8 mouse cellular contexts compared by ENCODE assay signal in the genomic region with DNA sequence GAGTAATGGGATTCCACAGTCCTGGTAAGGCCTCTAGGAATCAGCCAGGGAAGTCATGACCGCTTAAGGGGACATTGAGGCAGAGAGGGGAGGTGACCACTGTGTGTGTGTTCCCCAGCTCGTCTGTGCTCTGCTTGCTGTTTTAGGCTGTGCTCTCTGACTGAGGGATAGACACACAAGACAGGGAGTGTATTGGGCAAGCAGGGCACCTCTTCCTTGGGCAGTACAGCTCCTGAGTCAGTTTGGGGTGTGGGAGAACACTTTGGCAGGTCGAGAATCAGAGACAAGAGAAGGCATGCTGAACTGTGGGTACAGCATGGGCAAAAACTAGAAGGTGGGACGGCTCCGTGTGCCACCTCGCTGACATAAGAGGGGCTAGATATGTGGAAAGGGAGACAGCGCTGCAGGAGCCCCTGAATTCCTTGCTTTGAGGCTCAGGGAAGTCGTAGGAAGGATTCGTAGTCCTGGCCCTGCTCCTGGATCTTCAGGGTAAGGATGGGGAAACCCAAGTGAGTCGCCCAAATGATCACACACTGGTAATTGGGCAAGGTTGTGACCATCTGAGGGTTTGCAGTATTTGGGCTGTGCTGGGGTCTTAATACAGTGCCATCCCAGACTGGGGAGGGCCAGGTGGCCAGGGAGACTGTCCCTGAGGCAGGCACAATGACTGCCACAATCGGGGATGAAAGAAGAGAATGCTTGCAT. TPM values are rescaled to one million over a fixed set of nuclear protein-coding genes. Genes with fewer than 3 reads are reported as not detected.
A peak's percentile ranks its signal among the peaks of the same experiment; 100 is the strongest.
DNase-seq lines count a peak whose midpoint lies in the region; ATAC-seq and TF ChIP-seq lines count a peak whose summit lies in the region.

No protein-coding gene starts in this region.

- DNase-seq in kidney, adult 2 months, result no peak
- DNase-seq in kidney, adult 11 months, result no peak
- no peak for DNase-seq in hindbrain, embryonic 10.5 days (ENCODE audit: low spot score)
- DNase-seq in embryo, embryonic 10.5 days (ENCODE audit: low spot score), result no peak
- no peak for DNase-seq in urinary bladder, adult 18-20 months (ENCODE audit: low spot score in 2 of 2)

- peak overlapping the region; percentile 81 for H3K27ac ChIP-seq in kidney, adult 2 months (ENCODE audit: insufficient read depth, low read depth, low read length)
- no peak overlapping the region for H3K27ac ChIP-seq in bone marrow macrophage, adult 2 months (ENCODE audit: insufficient read depth, low read depth, low read length)
- no peak overlapping the region for H3K27ac ChIP-seq in hindbrain, embryonic 10.5 days
- H3K27ac ChIP-seq in midbrain, embryonic 12.5 days (replicated peaks), result no peak overlapping the region

- peaks cover 33% of the 10 kb centered on the region for H3K4me1 ChIP-seq in kidney, adult 2 months (ENCODE audit: control insufficient read depth, insufficient read depth, low read length)
- peaks cover 58% of the 10 kb centered on the region for H3K4me1 ChIP-seq in bone marrow macrophage, adult 2 months (ENCODE audit: control insufficient read depth, insufficient read depth, low read length)
- peaks cover 34% of the 10 kb centered on the region for H3K4me1 ChIP-seq in hindbrain, embryonic 10.5 days (replicated peaks)
- peaks cover 9% of the 10 kb centered on the region for H3K4me1 ChIP-seq in midbrain, embryonic 12.5 days

- H3K9me3 ChIP-seq in hindbrain, embryonic 10.5 days, result no peaks in the 10 kb centered on the region
- no peaks in the 10 kb centered on the region for H3K9me3 ChIP-seq in midbrain, embryonic 12.5 days

- H3K36me3 ChIP-seq in kidney, adult 2 months (ENCODE audit: control insufficient read depth, insufficient read depth, low read length), result no peaks in the 10 kb centered on the region
- H3K36me3 ChIP-seq in hindbrain, embryonic 10.5 days, result no peaks in the 10 kb centered on the region
- H3K36me3 ChIP-seq in midbrain, embryonic 12.5 days, result no peaks in the 10 kb centered on the region

- TF ChIP-seq POLR2A in kidney, adult 2 months (IDR thresholded peaks at IDR 0.05; ENCODE audit: low read depth, low read length), result no peak
- TF ChIP-seq POLR2A in bone marrow macrophage, adult 2 months (IDR thresholded peaks at IDR 0.05; ENCODE audit: borderline replicate concordance, low read depth, low read length), result no peak

- no peak for TF ChIP-seq CTCF in kidney, adult 2 months (conservative IDR thresholded peaks at IDR 0.05; ENCODE audit: insufficient read depth, insufficient read length, low read depth, low read length)
- TF ChIP-seq CTCF in bone marrow macrophage, adult 2 months (IDR thresholded peaks at IDR 0.05; ENCODE audit: low read depth, low read length), result no peak

- peak overlapping the region; percentile 73 for H3K4me3 ChIP-seq in kidney, adult 2 months (ENCODE audit: insufficient read depth, low read depth, low read length)
- peak overlapping the region; percentile 63 for H3K4me3 ChIP-seq in bone marrow macrophage, adult 2 months (ENCODE audit: insufficient read depth, low read length)
- H3K4me3 ChIP-seq in hindbrain, embryonic 10.5 days, result peak overlapping the region; percentile 69
- peak overlapping the region; percentile 60 for H3K4me3 ChIP-seq in midbrain, embryonic 12.5 days

- no peak for ATAC-seq in midbrain, embryonic 12.5 days (ENCODE audit: low FRiP score, low read depth)
- ATAC-seq in granulocyte monocyte progenitor cell, adult 5-6 weeks (replicated peaks; ENCODE audit: poor library complexity, severe bottlenecking), result no peak

- WGBS in kidney, adult 2 months, result 73% methylated on average over 11 of the region's 11 CpGs
- 75% methylated on average over 11 of the region's 11 CpGs for WGBS in hindbrain, embryonic 10.5 days
- 73% methylated on average over 11 of the region's 11 CpGs for WGBS in midbrain, embryonic 12.5 days

- 0 out of 2 replicates have a peak overlapping the region, but pooled peaks have one; percentile 4 for H3K9ac ChIP-seq in midbrain, embryonic 12.5 days (replicated peaks)

- peak overlapping the region; percentile 83 for H3K4me2 ChIP-seq in midbrain, embryonic 12.5 days (replicated peaks)

- H3K27me3 ChIP-seq in kidney, adult 2 months (replicated peaks; ENCODE audit: control insufficient read depth, insufficient read depth, low read length), result no peaks in the 10 kb centered on the region
- H3K27me3 ChIP-seq in hindbrain, embryonic 10.5 days (ENCODE audit: insufficient read depth, poor library complexity, severe bottlenecking), result peaks cover 49% of the 10 kb centered on the region
- H3K27me3 ChIP-seq in midbrain, embryonic 12.5 days, result peaks cover 41% of the 10 kb centered on the region

RNA-seq across cellular contexts. Expression of a gene that starts 1.1 kb away (rescaled TPM):
- 16.1 and 20.3 TPM in 2 replicates for polyA plus RNA-seq in kidney, adult 2 months (2012; rRNA removed)
- polyA plus RNA-seq in bone marrow macrophage, adult 2 months (2012; ENCODE audit: insufficient read depth, insufficient read length, missing spikeins), result 56.6 and 65.8 TPM in 2 replicates
- polyA plus RNA-seq in hindbrain, embryonic 10.5 days (2016; fragmentation: Nextera tagmentation; extraction: Ambion mirVana), result 5.8 and 7.2 TPM in 2 replicates
- 5.7 and 6.1 TPM in 2 replicates for polyA plus RNA-seq in midbrain, embryonic 12.5 days (2016; fragmentation: Nextera tagmentation; extraction: Ambion mirVana)
- 13.4 and 13.6 TPM in 2 replicates for total RNA-seq in granulocyte monocyte progenitor cell, adult 5-6 weeks (2014; fragmentation: Nextera tagmentation)
- total RNA-seq in granulocyte monocyte progenitor cell, adult 5-6 weeks (2017), result 17.2 and 22.6 TPM in 2 replicates

RNA-seq across cellular contexts. Expression of a gene that starts 50.2 kb away (rescaled TPM):
- 1.4 and 6.4 TPM in 2 replicates for polyA plus RNA-seq in kidney, adult 2 months (2012; rRNA removed)
- polyA plus RNA-seq in bone marrow macrophage, adult 2 months (2012; ENCODE audit: insufficient read depth, insufficient read length, missing spikeins), result 37.0 and 37.4 TPM in 2 replicates
- 0.41 and 0.49 TPM in 2 replicates for polyA plus RNA-seq in hindbrain, embryonic 10.5 days (2016; fragmentation: Nextera tagmentation; extraction: Ambion mirVana)
- 0.27 and 0.37 TPM in 2 replicates for polyA plus RNA-seq in midbrain, embryonic 12.5 days (2016; fragmentation: Nextera tagmentation; extraction: Ambion mirVana)
- 1.8 and 8.8 TPM in 2 replicates for total RNA-seq in granulocyte monocyte progenitor cell, adult 5-6 weeks (2014; fragmentation: Nextera tagmentation)
- 7.5 and 8.2 TPM in 2 replicates for total RNA-seq in granulocyte monocyte progenitor cell, adult 5-6 weeks (2017)
